Mouse (Mus musculus) frontal cortex, adult (tissue): ENCODE measurements around the gene Rgr.
"Not testable (repeated sequence)": the region's sequence is repeated elsewhere in the genome, so short reads cannot be mapped to it uniquely, and the experiment has no call there.

Experiments used
- ATAC-seq: cut with Nextera tagmentation; 2 replicates; pipeline ENCODE4 v1.9.2; 2017; ENCODE audit warnings: mild to moderate bottlenecking, moderate library complexity, mixed read lengths; ENCODE audit not compliant: low TSS enrichment

Rgr gene

GRCm38 (mm10) chr14:37002852-37003251, 45.9 kb downstream of the Rgr start:
- ATAC-seq: no peak

GRCm38 (mm10) chr14:37000780-37001179, 48.0 kb downstream of the Rgr start:
- not testable (repeated sequence) for ATAC-seq

- no peak for ATAC-seq
Measured at GRCm38 (mm10) chr14:36989784-36990183, 59.0 kb downstream of the Rgr start.

- no peak for ATAC-seq
Measured at GRCm38 (mm10) chr14:36985693-36986092, 63.1 kb downstream of the Rgr start.
